Mouse (Mus musculus): ENCODE data around the gene Mmp13.

DNA sequence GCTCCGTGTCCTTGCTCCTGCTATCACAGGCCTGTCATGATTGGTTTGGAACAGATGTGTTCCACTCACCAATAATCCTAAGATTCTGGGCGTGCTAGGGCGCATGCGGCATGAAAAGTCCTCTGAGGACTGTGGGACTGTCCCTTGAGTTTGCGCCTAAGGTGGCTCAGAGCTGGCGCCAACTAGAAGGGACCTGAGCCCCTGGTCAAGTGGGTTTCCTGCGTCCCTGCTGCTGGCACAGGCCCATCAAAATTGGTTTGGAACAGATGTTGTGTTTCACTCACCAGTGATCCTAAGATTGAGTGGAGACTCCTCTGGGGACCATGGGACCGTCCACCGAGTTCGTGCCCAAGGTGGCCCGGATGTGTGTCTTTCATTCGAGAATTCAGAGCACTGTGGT lies 17.6 kb downstream of the Mmp13 start:
- no peak for TF ChIP-seq CTCF (IDR thresholded peaks at IDR 0.05; ENCODE audit: low read depth)
- TF ChIP-seq EP300 (IDR thresholded peaks at IDR 0.05; ENCODE audit: low read depth) = no peak
